Mouse (Mus musculus) layer of hippocampus, adult 11-12 months (tissue): Measurements from ENCODE around the gene Sardh.

Source experiments
- DNase-seq: peaks from one replicate; pipeline ENCODE4 v3.0.0; 2022; ENCODE audit warnings: low spot score

The Sardh gene

GRCm38 (mm10) chr2:27166999-27167398, 81.1 kb downstream of the Sardh start:
- no peak for DNase-seq

- DNase-seq: peak; percentile 77
These were observed 82.1 kb downstream of the Sardh start for GRCm38 (mm10) chr2:27166074-27166473.

GRCm38 (mm10) chr2:27164796-27165590, 83.1 kb downstream of the Sardh start, which contains the start of gene Dbh:
Gene Dbh (plus strand): TSS chr2:27165233.
- peak; percentile 81 for DNase-seq

GRCm38 (mm10) chr2:27163851-27164250, 84.3 kb downstream of the Sardh start:
- peak; percentile 62 for DNase-seq

- DNase-seq: no peak
These were observed 85.5 kb downstream of the Sardh start for GRCm38 (mm10) chr2:27162656-27163055.

GRCm38 (mm10) chr2:27161526-27161925, 86.6 kb downstream of the Sardh start:
- DNase-seq: no peak

GRCm38 (mm10) chr2:27156596-27156995, 91.5 kb downstream of the Sardh start:
- no peak for DNase-seq

GRCm38 (mm10) chr2:27154466-27155185, 93.5 kb downstream of the Sardh start:
- no peak for DNase-seq

GRCm38 (mm10) chr2:27149457-27149856, 98.7 kb downstream of the Sardh start:
- DNase-seq: no peak

GRCm38 (mm10) chr2:27146840-27147239, 101.3 kb downstream of the Sardh start:
- DNase-seq: no peak

GRCm38 (mm10) chr2:27144957-27145356, 103.2 kb downstream of the Sardh start:
- DNase-seq: no peak

GRCm38 (mm10) chr2:27141950-27142693, 106.0 kb downstream of the Sardh start, which contains the start of gene Fam163b:
Gene Fam163b (minus strand): TSS chr2:27142491.
- peak; percentile 45 for DNase-seq
